Mouse (Mus musculus) erythroid progenitor cell, adult 5-6 weeks (primary cell): ENCODE measurements around the gene Cox20. TPM values are rescaled to one million over a fixed set of nuclear protein-coding genes. Genes with fewer than 3 reads are reported as not detected.
"Not testable (repeated sequence)": the region's sequence is repeated elsewhere in the genome, so short reads cannot be mapped to it uniquely, and the experiment has no call there.

ENCODE experiments used
- ATAC-seq: replicated peaks from 2 replicates; pipeline ENCODE4 v1.8.0; 2016; ENCODE audit warnings: moderate number of reproducible peaks, mild to moderate bottlenecking, moderate TSS enrichment, inconsistent platforms; ENCODE audit not compliant: poor library complexity, low FRiP score, severe bottlenecking
- total RNA-seq, 2 experiments: library from RNA; stranded (forward) in 1 of 2; stranded (reverse) in 1 of 2; fragments of 150-400 nt in 1 of 2; fragments of 186-747, 209-891 nt in 1 of 2; gene quantifications; 2 replicates each; pipeline versions ENCODE4 v1.2.3 to v1.2.4; 2015 to 2017; ENCODE audit warnings: low replicate concordance in 2 of 2

The Cox20 gene
- total RNA-seq, 2 experiments from 2014 or later = 148 to 230 TPM

GRCm38 (mm10) chr1:178344071-178344805 lies 25.3 kb downstream of the Cox20 start:
- not testable (repeated sequence) for ATAC-seq

- ATAC-seq = no peak
Observed at GRCm38 (mm10) chr1:178350792-178351191, 31.9 kb downstream of the Cox20 start.

GRCm38 (mm10) chr1:178351643-178352042 lies 32.7 kb downstream of the Cox20 start:
- no peak for ATAC-seq

GRCm38 (mm10) chr1:178354576-178354975 lies 35.6 kb downstream of the Cox20 start:
- ATAC-seq = no peak

- no peak for ATAC-seq
Observed at GRCm38 (mm10) chr1:178357776-178358710, 39.1 kb downstream of the Cox20 start.

GRCm38 (mm10) chr1:178360264-178360663 lies 41.3 kb downstream of the Cox20 start:
- no peak for ATAC-seq

- ATAC-seq = no peak
Observed at GRCm38 (mm10) chr1:178360702-178361101, 41.8 kb downstream of the Cox20 start.

- ATAC-seq = no peak
Observed at GRCm38 (mm10) chr1:178365171-178365570, 46.2 kb downstream of the Cox20 start.

- ATAC-seq = no peak
Observed at GRCm38 (mm10) chr1:178368121-178368520, 49.2 kb downstream of the Cox20 start.

GRCm38 (mm10) chr1:178368548-178369271 lies 49.8 kb downstream of the Cox20 start:
- ATAC-seq = peak; percentile 97

GRCm38 (mm10) chr1:178369272-178369651 lies 50.3 kb downstream of the Cox20 start:
- ATAC-seq = peak; percentile 67

Other genes with a start within 250 kb of the Cox20 start
- gene Desi2, start 131.7 kb upstream of the Cox20 start, total RNA-seq (2015; ENCODE audit: low replicate concordance) = 2.5 and 6.8 TPM in 2 replicates
- 1.1 and 1.9 TPM in 2 replicates for gene Desi2, start 131.7 kb upstream of the Cox20 start, total RNA-seq (2017; ENCODE audit: low replicate concordance)
- gene Hnrnpu, start 18.7 kb downstream of the Cox20 start, total RNA-seq (2015; ENCODE audit: low replicate concordance) = 388 and 415 TPM in 2 replicates
- 473 and 501 TPM in 2 replicates for gene Hnrnpu, start 18.7 kb downstream of the Cox20 start, total RNA-seq (2017; ENCODE audit: low replicate concordance)
- 9.7 TPM in 1 of 2 replicates, not detected in the other for gene Efcab2, start 87.0 kb downstream of the Cox20 start, total RNA-seq (2015; ENCODE audit: low replicate concordance)
- 2.3 and 3.0 TPM in 2 replicates for gene Efcab2, start 87.0 kb downstream of the Cox20 start, total RNA-seq (2017; ENCODE audit: low replicate concordance)
- not detected in 2 replicates for gene Kif26b, start 210.0 kb downstream of the Cox20 start, total RNA-seq (2015; ENCODE audit: low replicate concordance)
- gene Kif26b, start 210.0 kb downstream of the Cox20 start, total RNA-seq (2017; ENCODE audit: low replicate concordance) = 0.77 TPM in 1 of 2 replicates, not detected in the other